Mouse (Mus musculus): ENCODE results near the gene Rbfox1. TPM values are rescaled to one million over a fixed set of nuclear protein-coding genes. Genes with fewer than 3 reads are reported as not detected.

Rbfox1 gene
- polyA plus RNA-seq, 1 experiment: 4.0 TPM

DNA sequence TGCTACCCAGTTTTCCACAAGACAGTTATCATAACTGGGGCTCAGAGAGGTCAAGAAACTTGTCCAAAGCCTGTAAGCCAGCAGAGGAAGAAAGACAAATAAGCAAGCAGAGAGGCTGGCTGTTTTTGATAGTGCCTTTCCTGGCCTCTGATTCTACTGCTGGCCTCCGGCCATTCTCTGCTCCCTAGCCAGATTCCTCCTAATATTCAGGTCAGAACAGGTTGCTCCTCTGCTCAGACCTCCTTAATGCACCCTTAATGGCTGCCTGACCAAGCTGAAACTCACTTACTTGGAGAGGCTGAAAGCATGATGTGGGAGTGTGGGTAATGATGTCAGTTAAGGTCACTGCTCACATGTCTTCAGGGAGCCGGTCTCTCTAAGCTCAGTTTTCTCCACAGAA, 270.4 kb downstream of the Rbfox1 start:
- Histone ChIP-seq H3K4me1 (ENCODE audit: control insufficient read depth, insufficient read depth, low read length) (no peaks in the 10 kb centered on the region), H3K4me3 (replicated peaks; ENCODE audit: extremely low read depth, low read depth, low read length) (no peak overlapping the region)
- DNase-seq: no peak
- 76% methylated on average over 2 of the region's 2 CpGs for WGBS
- TF ChIP-seq CTCF (IDR thresholded peaks at IDR 0.05; ENCODE audit: insufficient read depth, low read length) (no peak), POLR2A (IDR thresholded peaks at IDR 0.05; ENCODE audit: borderline replicate concordance, extremely low read depth, low read depth, low read length) (no peak)

DNA sequence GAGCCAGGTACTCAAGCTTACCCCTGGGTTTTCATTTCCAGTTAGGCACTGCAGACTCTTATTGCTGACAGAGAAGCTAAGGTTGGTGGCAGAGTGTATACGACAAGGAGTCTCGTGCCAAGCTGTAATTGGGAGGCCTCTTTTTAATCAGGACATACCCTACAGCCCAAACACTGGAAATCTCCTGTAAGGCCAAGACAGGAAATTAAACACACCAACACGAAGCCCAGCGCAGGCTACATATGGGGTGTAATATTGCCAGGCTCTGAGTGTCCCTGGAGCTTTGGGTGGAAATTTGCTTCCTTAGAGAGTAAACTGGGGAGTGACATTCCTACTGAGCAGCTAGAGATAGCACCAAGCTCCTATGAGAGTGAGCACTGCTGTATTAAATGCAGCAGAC, 279.3 kb downstream of the Rbfox1 start:
- no peak for TF ChIP-seq CTCF (IDR thresholded peaks at IDR 0.05; ENCODE audit: insufficient read depth, low read length)
- no peak for TF ChIP-seq POLR2A (IDR thresholded peaks at IDR 0.05; ENCODE audit: borderline replicate concordance, extremely low read depth, low read depth, low read length)
- WGBS: 68% methylated on average over 4 of the region's 4 CpGs
- no peak for DNase-seq
- no peaks in the 10 kb centered on the region for H3K4me1 ChIP-seq (ENCODE audit: control insufficient read depth, insufficient read depth, low read length)
- no peak overlapping the region for H3K4me3 ChIP-seq (replicated peaks; ENCODE audit: extremely low read depth, low read depth, low read length)

GRCm38 (mm10) chr16:6169346-6169745, 284.2 kb downstream of the Rbfox1 start:
- WGBS: 44% methylated on average over 5 of the region's 5 CpGs
- TF ChIP-seq CTCF (IDR thresholded peaks at IDR 0.05; ENCODE audit: insufficient read depth, low read length) (no peak), POLR2A (IDR thresholded peaks at IDR 0.05; ENCODE audit: borderline replicate concordance, extremely low read depth, low read depth, low read length) (no peak)
- no peak for DNase-seq
- Histone ChIP-seq H3K4me3 (replicated peaks; ENCODE audit: extremely low read depth, low read depth, low read length) (no peak overlapping the region), H3K4me1 (ENCODE audit: control insufficient read depth, insufficient read depth, low read length) (no peaks in the 10 kb centered on the region)

- 92% methylated on average over 9 of the region's 9 CpGs for WGBS
- Histone ChIP-seq H3K4me3 (replicated peaks; ENCODE audit: extremely low read depth, low read depth, low read length) (no peak overlapping the region), H3K4me1 (ENCODE audit: control insufficient read depth, insufficient read depth, low read length) (no peaks in the 10 kb centered on the region)
- DNase-seq: no peak
- TF ChIP-seq CTCF (IDR thresholded peaks at IDR 0.05; ENCODE audit: insufficient read depth, low read length) (no peak), POLR2A (IDR thresholded peaks at IDR 0.05; ENCODE audit: borderline replicate concordance, extremely low read depth, low read depth, low read length) (no peak)
Measured at GRCm38 (mm10) chr16:6180819-6181218, 295.7 kb downstream of the Rbfox1 start.

DNA sequence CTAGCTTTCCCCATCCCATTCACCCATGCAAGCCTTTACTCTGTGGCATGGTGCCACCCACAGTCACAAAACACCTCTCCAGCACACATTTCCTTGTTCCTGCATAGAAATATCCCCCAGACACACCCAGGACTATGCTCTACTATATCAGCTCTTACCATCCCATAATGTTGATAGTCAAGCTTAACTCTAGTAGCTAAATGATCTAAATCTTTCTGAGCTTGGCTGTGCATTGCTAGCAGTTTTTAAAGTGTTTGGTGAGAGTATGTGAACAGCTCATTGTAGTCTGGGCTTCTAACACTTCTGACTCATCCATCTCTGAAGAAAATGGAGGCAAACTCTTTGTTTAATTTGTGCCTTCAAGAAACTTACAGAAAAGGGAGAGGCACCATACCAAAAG, 297.2 kb downstream of the Rbfox1 start:
- Histone ChIP-seq H3K4me1 (ENCODE audit: control insufficient read depth, insufficient read depth, low read length) (no peaks in the 10 kb centered on the region), H3K4me3 (replicated peaks; ENCODE audit: extremely low read depth, low read depth, low read length) (no peak overlapping the region)
- no peak for TF ChIP-seq POLR2A (IDR thresholded peaks at IDR 0.05; ENCODE audit: borderline replicate concordance, extremely low read depth, low read depth, low read length)
- no peak for TF ChIP-seq CTCF (IDR thresholded peaks at IDR 0.05; ENCODE audit: insufficient read depth, low read length)
- no peak for DNase-seq

DNA sequence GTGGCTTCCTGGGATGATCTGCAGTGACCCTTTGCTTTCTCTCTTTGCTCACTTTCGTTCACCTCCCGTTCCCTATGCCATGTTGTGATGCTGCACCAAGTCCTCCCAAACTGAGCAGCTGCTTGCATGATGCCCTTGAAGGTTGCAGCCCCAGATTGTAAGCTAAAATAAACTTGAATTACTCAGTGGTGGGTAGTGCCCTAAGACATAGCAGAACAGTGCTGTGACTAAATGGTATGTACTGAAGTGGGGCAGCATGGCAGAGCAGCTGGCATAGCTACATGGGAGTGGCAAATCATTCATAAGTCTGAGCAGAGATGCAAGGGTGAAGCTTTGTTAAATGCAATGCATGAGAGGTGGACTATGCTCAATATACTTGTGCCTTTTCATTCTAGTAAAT, 307.2 kb downstream of the Rbfox1 start:
- 78% methylated on average over 2 of the region's 2 CpGs for WGBS
- no peak for DNase-seq
- H3K4me3 ChIP-seq (replicated peaks; ENCODE audit: extremely low read depth, low read depth, low read length): no peak overlapping the region

DNA sequence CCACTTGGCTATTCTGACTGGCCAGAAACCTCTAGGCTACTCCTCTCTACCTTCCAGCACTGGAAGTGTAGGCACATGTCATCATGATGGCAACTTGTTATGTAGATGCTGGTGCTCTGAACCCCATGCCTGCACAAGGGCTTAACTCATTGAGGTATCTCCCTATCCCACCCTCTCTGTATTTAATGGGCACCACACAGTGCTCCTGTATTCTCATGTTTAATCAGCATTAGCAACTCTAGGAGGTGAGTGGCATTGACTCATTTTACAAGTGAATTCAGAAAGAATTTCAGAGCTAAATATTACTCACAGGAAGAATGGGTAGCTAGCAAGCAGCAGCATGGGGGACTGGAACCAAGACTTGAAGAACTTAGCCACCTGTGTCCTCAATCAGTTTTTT, 321.3 kb downstream of the Rbfox1 start:
- no peak for DNase-seq
- Histone ChIP-seq H3K4me3 (replicated peaks; ENCODE audit: extremely low read depth, low read depth, low read length) (no peak overlapping the region), H3K4me1 (ENCODE audit: control insufficient read depth, insufficient read depth, low read length) (no peaks in the 10 kb centered on the region)
- no peak for TF ChIP-seq POLR2A (IDR thresholded peaks at IDR 0.05; ENCODE audit: borderline replicate concordance, extremely low read depth, low read depth, low read length)
- TF ChIP-seq CTCF (IDR thresholded peaks at IDR 0.05; ENCODE audit: insufficient read depth, low read length): no peak

More for the DNA sequence above, 307.2 kb downstream of the Rbfox1 start:
- TF ChIP-seq CTCF (IDR thresholded peaks at IDR 0.05; ENCODE audit: insufficient read depth, low read length) (no peak), POLR2A (IDR thresholded peaks at IDR 0.05; ENCODE audit: borderline replicate concordance, extremely low read depth, low read depth, low read length) (no peak)
- no peaks in the 10 kb centered on the region for H3K4me1 ChIP-seq (ENCODE audit: control insufficient read depth, insufficient read depth, low read length)

GRCm38 (mm10) chr16:6212916-6213315, 327.8 kb downstream of the Rbfox1 start:
- H3K4me1 ChIP-seq (ENCODE audit: control insufficient read depth, insufficient read depth, low read length): no peaks in the 10 kb centered on the region
- TF ChIP-seq CTCF (IDR thresholded peaks at IDR 0.05; ENCODE audit: insufficient read depth, low read length) (no peak), POLR2A (IDR thresholded peaks at IDR 0.05; ENCODE audit: borderline replicate concordance, extremely low read depth, low read depth, low read length) (no peak)
- DNase-seq: no peak
- 28% methylated on average over 3 of the region's 3 CpGs for WGBS
- no peak overlapping the region for H3K4me3 ChIP-seq (replicated peaks; ENCODE audit: extremely low read depth, low read depth, low read length)

- Histone ChIP-seq H3K4me1 (ENCODE audit: control insufficient read depth, insufficient read depth, low read length) (no peaks in the 10 kb centered on the region), H3K4me3 (replicated peaks; ENCODE audit: extremely low read depth, low read depth, low read length) (no peak overlapping the region)
- TF ChIP-seq POLR2A (IDR thresholded peaks at IDR 0.05; ENCODE audit: borderline replicate concordance, extremely low read depth, low read depth, low read length) (no peak), CTCF (IDR thresholded peaks at IDR 0.05; ENCODE audit: insufficient read depth, low read length) (no peak)
- WGBS: 57% methylated on average over 6 of the region's 6 CpGs
- DNase-seq: no peak
Measured at GRCm38 (mm10) chr16:6227449-6227848, 342.3 kb downstream of the Rbfox1 start.

- Histone ChIP-seq H3K4me1 (ENCODE audit: control insufficient read depth, insufficient read depth, low read length) (no peaks in the 10 kb centered on the region), H3K4me3 (replicated peaks; ENCODE audit: extremely low read depth, low read depth, low read length) (no peak overlapping the region)
- 87% methylated on average over 2 of the region's 2 CpGs for WGBS
- TF ChIP-seq CTCF (IDR thresholded peaks at IDR 0.05; ENCODE audit: insufficient read depth, low read length): no peak
- TF ChIP-seq POLR2A (IDR thresholded peaks at IDR 0.05; ENCODE audit: borderline replicate concordance, extremely low read depth, low read depth, low read length): no peak
- DNase-seq: no peak
Measured at GRCm38 (mm10) chr16:6232966-6233365, 347.8 kb downstream of the Rbfox1 start.

Measured in lung, adult 2 months (tissue).